Mouse (Mus musculus) limb, embryonic 14.5 days (tissue): ENCODE measurements around the gene Rab7. TPM values are rescaled to one million over a fixed set of nuclear protein-coding genes. Genes with fewer than 3 reads are reported as not detected.

Experiments
- ATAC-seq: fragments of 200-750 bp; cut with Nextera tagmentation; 2 replicates; pipeline ENCODE4 v1.8.0; 2017; ENCODE audit warnings: low read depth, moderate number of reproducible peaks, moderate TSS enrichment; ENCODE audit not compliant: low FRiP score
- DNase-seq: peaks from one replicate; pipeline ENCODE4 v3.0.0-alpha.2; 2015; ENCODE audit warnings: low spot score
- H3K27ac ChIP-seq: fragments of 300-500 bp; sonication (generic); replicated peaks from 2 replicates; pipeline ENCODE4 v1.5.1; 2014; ENCODE audit warnings: low read depth, mild to moderate bottlenecking, low read length, moderate library complexity, mixed read lengths
- H3K27me3 ChIP-seq: fragments of 300-500 bp; sonication (generic); 2 replicates; pipeline ENCODE4 v1.6.1; 2014; ENCODE audit warnings: low read length, mixed read lengths; ENCODE audit not compliant: control insufficient read depth, insufficient read depth
- H3K36me3 ChIP-seq: fragments of 300-500 bp; sonication (generic); 2 replicates; pipeline ENCODE4 v1.6.1; 2014; ENCODE audit warnings: mild to moderate bottlenecking, low read length, moderate library complexity, mixed read lengths; ENCODE audit not compliant: control insufficient read depth, insufficient read depth
- H3K4me1 ChIP-seq: fragments of 300-500 bp; sonication (generic); 2 replicates; pipeline ENCODE4 v1.6.1; 2014; ENCODE audit warnings: antibody characterized with exemption, low read length, mixed read lengths; ENCODE audit not compliant: control insufficient read depth, insufficient read depth
- H3K4me2 ChIP-seq: fragments of 300-500 bp; sonication (generic); replicated peaks from 2 replicates; pipeline ENCODE4 v1.6.1; 2014; ENCODE audit warnings: low read depth, mild to moderate bottlenecking, low read length, moderate library complexity; ENCODE audit not compliant: severe bottlenecking
- H3K4me3 ChIP-seq: fragments of 300-500 bp; sonication (generic); replicated peaks from 2 replicates; pipeline ENCODE4 v1.5.1; 2014; ENCODE audit warnings: low read length
- H3K9ac ChIP-seq: fragments of 300-500 bp; sonication (generic); 2 replicates; pipeline ENCODE4 v1.6.1; 2014; ENCODE audit warnings: mild to moderate bottlenecking, low read depth, low read length, moderate library complexity; ENCODE audit not compliant: severe bottlenecking
- H3K9me3 ChIP-seq: fragments of 300-500 bp; sonication (generic); 2 replicates; pipeline ENCODE4 v1.6.1; 2016; ENCODE audit warnings: low read length; ENCODE audit not compliant: control insufficient read depth
- POLR2A ChIP-seq: fragments of 200-500 bp; IDR thresholded peaks from 2 replicates; pipeline ENCODE4 v1.8.0; 2012; ENCODE audit warnings: inconsistent platforms, mild to moderate bottlenecking, moderate library complexity, borderline replicate concordance; ENCODE audit not compliant: insufficient read depth, insufficient read length; ENCODE audit errors: extremely low read depth
- WGBS: fragments of 180-500 bp; shearing (Covaris S2); extraction: QIAGEN DNeasy Blood & Tissue Kit; methylation state at CpG from one replicate; pipeline ENCODE4 v1.1.7; 2014; 5-methylcytosine and 5-hydroxymethylcytosine counted together
- polyA plus RNA-seq, 2 experiments: library from polyadenylated mRNA; depleted of rRNA in 1 of 2; stranded (reverse) in 1 of 2; unstranded in 1 of 2; fragments of >200 nt; fragmentation: Nextera tagmentation in 1 of 2; extraction: Ambion mirVana in 1 of 2; gene quantifications; 2 replicates each; pipeline versions ENCODE4 v1.2.1 to v1.2.3; 2012 to 2014

Gene Rab7
- polyA plus RNA-seq, 2 experiments, result 208 to 225 TPM

DNA sequence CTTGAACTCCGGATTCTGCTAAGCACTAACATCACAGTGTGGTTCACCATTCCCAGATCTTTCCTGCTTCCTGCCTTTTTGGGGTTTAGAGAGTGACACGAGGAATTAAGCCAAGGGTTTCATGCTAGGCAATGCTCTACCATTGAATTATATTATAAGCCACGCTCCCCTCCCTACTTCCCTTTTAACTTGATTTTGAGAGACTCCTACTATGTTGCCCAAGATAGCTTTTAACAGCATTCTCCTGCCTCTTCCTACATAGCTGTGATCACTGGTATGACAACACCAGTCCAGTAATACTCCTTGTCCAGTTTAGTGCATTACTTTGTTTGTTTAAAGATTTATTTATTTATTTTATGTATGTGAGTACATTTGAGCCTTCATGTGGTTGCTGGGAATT, 22.7 kb upstream of the Rab7 start:
- H3K27ac ChIP-seq, result no peak overlapping the region
- no peak for TF ChIP-seq POLR2A
- no peak overlapping the region for H3K9ac ChIP-seq
- no peak overlapping the region for H3K4me2 ChIP-seq
- 51% methylated on average over 3 of the region's 3 CpGs for whole genome bisulfite sequencing
- DNase-seq, result no peak
- H3K4me1 ChIP-seq, result no peaks in the 10 kb centered on the region
- no peak overlapping the region for H3K4me3 ChIP-seq
- no peak for ATAC-seq
- no peaks in the 10 kb centered on the region for H3K9me3 ChIP-seq
- no peaks in the 10 kb centered on the region for H3K36me3 ChIP-seq
- no peaks in the 10 kb centered on the region for H3K27me3 ChIP-seq

- 60% methylated on average over 3 of the region's 3 CpGs for WGBS
- DNase-seq, result no peak
- ATAC-seq, result no peak
Measured at GRCm38 (mm10) chr6:88065968-88066367, 20.9 kb upstream of the Rab7 start.

GRCm38 (mm10) chr6:88065116-88065515, 20.0 kb upstream of the Rab7 start:
- Histone ChIP-seq H3K9me3 (no peaks in the 10 kb centered on the region), H3K4me3 (no peak overlapping the region), H3K4me1 (no peaks in the 10 kb centered on the region), H3K27me3 (no peaks in the 10 kb centered on the region), H3K36me3 (no peaks in the 10 kb centered on the region), H3K9ac (no peak overlapping the region), H3K27ac (no peak overlapping the region), H3K4me2 (no peak overlapping the region)
- DNase-seq (peak; percentile 38), ATAC-seq (no peak)
- no peak for TF ChIP-seq POLR2A
- WGBS, result 43% methylated on average over 4 of the region's 4 CpGs

More at GRCm38 (mm10) chr6:88065968-88066367, 20.9 kb upstream of the Rab7 start:
- Histone ChIP-seq H3K9ac (no peak overlapping the region), H3K4me3 (no peak overlapping the region), H3K4me1 (no peaks in the 10 kb centered on the region), H3K27me3 (no peaks in the 10 kb centered on the region), H3K9me3 (no peaks in the 10 kb centered on the region), H3K27ac (no peak overlapping the region), H3K4me2 (no peak overlapping the region), H3K36me3 (no peaks in the 10 kb centered on the region)
- no peak for TF ChIP-seq POLR2A

DNA sequence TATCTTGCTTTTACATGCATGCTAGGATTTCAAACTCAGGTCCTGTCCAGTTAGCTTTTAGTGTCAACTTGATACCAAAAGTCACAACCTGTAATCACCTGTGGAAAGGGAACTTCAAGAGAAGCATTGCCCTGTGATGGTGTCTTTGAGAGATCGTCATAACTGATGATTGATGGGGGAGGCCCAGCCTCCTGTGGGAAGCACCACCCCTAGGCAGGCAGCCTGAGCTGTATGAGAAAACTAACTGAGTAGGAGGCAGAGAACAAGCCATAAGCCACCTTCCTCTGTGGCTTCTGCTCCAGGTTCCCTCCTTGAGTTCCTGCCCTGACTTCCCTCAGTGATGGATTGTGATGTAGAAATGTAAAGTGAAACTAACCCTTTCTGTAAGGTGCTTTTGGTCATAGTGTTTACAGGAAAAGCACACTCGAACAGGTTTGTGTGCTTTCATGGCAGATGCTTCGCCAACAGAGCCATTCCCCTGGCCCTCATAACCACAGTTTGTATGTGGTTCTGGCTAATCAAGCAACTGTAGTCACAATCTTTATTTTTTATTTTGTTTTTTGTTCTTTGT, 19.1 kb upstream of the Rab7 start:
- no peak overlapping the region for H3K4me3 ChIP-seq
- no peaks in the 10 kb centered on the region for H3K27me3 ChIP-seq
- no peak for DNase-seq
- no peak overlapping the region for H3K27ac ChIP-seq
- H3K36me3 ChIP-seq, result no peaks in the 10 kb centered on the region
- H3K4me1 ChIP-seq, result no peaks in the 10 kb centered on the region
- ATAC-seq, result no peak
- H3K4me2 ChIP-seq, result no peak overlapping the region
- 90% methylated on average over 3 of the region's 3 CpGs for WGBS
- no peak for TF ChIP-seq POLR2A
- no peak overlapping the region for H3K9ac ChIP-seq
- no peaks in the 10 kb centered on the region for H3K9me3 ChIP-seq

DNA sequence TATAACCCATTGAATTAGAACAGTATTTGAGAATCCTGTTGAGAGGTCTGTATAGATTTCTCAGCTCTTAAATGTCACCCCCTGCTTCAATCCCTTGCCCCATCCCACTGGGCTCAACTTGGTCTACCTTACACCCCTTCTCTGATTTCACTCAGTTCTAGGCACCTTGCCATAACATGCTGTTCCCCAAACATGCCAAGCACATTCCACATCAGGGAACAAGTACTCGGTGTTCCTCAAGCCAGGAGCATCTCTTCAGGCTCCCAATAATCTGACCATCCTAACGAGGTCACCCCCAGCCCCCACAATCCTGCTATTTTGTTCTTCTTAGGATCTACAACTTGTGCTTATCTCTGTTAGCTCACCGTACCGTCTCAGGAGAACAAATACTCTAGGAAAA, 17.3 kb upstream of the Rab7 start:
- Histone ChIP-seq H3K9me3 (no peaks in the 10 kb centered on the region), H3K27me3 (no peaks in the 10 kb centered on the region), H3K4me3 (no peak overlapping the region), H3K27ac (no peak overlapping the region), H3K36me3 (no peaks in the 10 kb centered on the region), H3K4me1 (no peaks in the 10 kb centered on the region), H3K9ac (no peak overlapping the region), H3K4me2 (no peak overlapping the region)
- no peak for TF ChIP-seq POLR2A
- 82% methylated on average over 4 of the region's 4 CpGs for WGBS
- ATAC-seq (no peak), DNase-seq (no peak)

- Histone ChIP-seq H3K27ac (no peak overlapping the region), H3K36me3 (no peaks in the 10 kb centered on the region), H3K9ac (no peak overlapping the region), H3K4me3 (no peak overlapping the region), H3K4me1 (no peaks in the 10 kb centered on the region), H3K27me3 (no peaks in the 10 kb centered on the region), H3K4me2 (no peak overlapping the region), H3K9me3 (no peaks in the 10 kb centered on the region)
- TF ChIP-seq POLR2A, result no peak
- DNase-seq, result no peak
- ATAC-seq, result no peak
- 82% methylated on average over 4 of the region's 4 CpGs for WGBS
Measured at GRCm38 (mm10) chr6:88061406-88061805, 16.3 kb upstream of the Rab7 start.
